ENCODE assay signal across 36 mouse cellular contexts in genomic region chr6:87369223-87369622, GRCm38 (mm10). TPM values are rescaled to one million over a fixed set of nuclear protein-coding genes. Genes with fewer than 3 reads are reported as not detected.
A peak's percentile ranks its signal among the peaks of the same experiment; 100 is the strongest.
DNase-seq lines count a peak whose midpoint lies in the region; TF ChIP-seq lines count a peak whose summit lies in the region.
"Had no signal": no experiment of that assay in that cellular context is flagged by ENCODE, and none has a peak within 500 bp of the region (broad histone marks: within the 10 kb centered on the region; RNA-seq: fewer than 3 reads in every experiment).

No protein-coding gene starts in this region.

- intact Hi-C loops in left cerebral cortex, postnatal 25 days (cut with DNase I), result loop anchor here (2.0 kb wide), 1 partner anchor 76 kb away; no protein-coding TSS in a partner anchor

- H3K27ac ChIP-seq in cortical plate, adult 2 months (ENCODE audit: insufficient read depth, low read length), result peak overlapping the region; percentile 7; the same call in 1 of the 2 replicates
- H3K27ac ChIP-seq: forebrain, embryonic 10.5 days; forebrain, embryonic 13.5 days; hindbrain, embryonic 12.5 days; hindbrain, embryonic 15.5 days had no signal

- TF ChIP-seq POLR2A in cortical plate, adult 2 months (IDR thresholded peaks at IDR 0.05; ENCODE audit: extremely low read depth, insufficient read depth, low read length), result no peak

- H3K4me3 ChIP-seq in cortical plate, adult 2 months (ENCODE audit: insufficient read depth, low read length), result no peak overlapping the region
- H3K4me3 ChIP-seq: forebrain, embryonic 10.5 days; forebrain, embryonic 13.5 days; hindbrain, embryonic 12.5 days; hindbrain, embryonic 15.5 days had no signal

- H3K4me1 ChIP-seq in cortical plate, adult 2 months (ENCODE audit: control insufficient read depth, insufficient read depth, low read length), result peaks cover 5% of the 10 kb centered on the region
- H3K4me1 ChIP-seq: forebrain, embryonic 10.5 days; forebrain, embryonic 13.5 days; hindbrain, embryonic 12.5 days; hindbrain, embryonic 15.5 days had no signal

- no peak for TF ChIP-seq CTCF in cortical plate, adult 2 months (IDR thresholded peaks at IDR 0.05; ENCODE audit: extremely low read depth, insufficient read depth, low read length)

- peak; percentile 20 to 31 for DNase-seq in frontal cortex, adult 2 months (ENCODE audit: extremely low spot score in 1 of 2, low spot score in 1 of 2)
- no peak for DNase-seq in frontal cortex, postnatal 25 days (ENCODE audit: low spot score in 2 of 2)
- DNase-seq in left cerebral cortex, postnatal 25 days (ENCODE audit: low spot score in 2 of 2), result peak; percentile 11 to 28
- no peak for DNase-seq in left cerebral cortex, adult 9 months (ENCODE audit: low spot score in 2 of 2)
- DNase-seq in cerebellum, adult 9-10 months, result no peak
- DNase-seq: adrenal gland, postnatal 10 days; adrenal gland, postnatal 36 days; B cell, adult 2 months; cerebellum, adult 11 months; cerebellum, adult 2 months; cerebellum, postnatal 10 days; cerebellum, postnatal 36 days; gastrocnemius, postnatal 14 days; heart, adult 11 months had no signal

RNA-seq across cellular contexts. Expression of gene Gkn2, which starts 3.9 kb away (rescaled TPM):
- polyA plus RNA-seq in frontal cortex, adult 2 months (2012; rRNA removed), result not detected in 2 replicates
- total RNA-seq in left cerebral cortex, postnatal 25 days (2021), result not detected
- not detected in 2 replicates for polyA plus RNA-seq in cortical plate, adult 2 months (2012; rRNA removed)
- total RNA-seq: adrenal gland, adult 18-20 months; adrenal gland, postnatal 10 days; adrenal gland, postnatal 36 days; CH12.LX; G1E; gastrocnemius, adult 18-20 months; gastrocnemius, postnatal 14 days; gastrocnemius, postnatal 4 days; heart, adult 8-10 months; heart, postnatal 25 days; hematopoietic stem cell, adult 5-6 weeks had no signal
- polyA plus RNA-seq: cerebellum, adult 2 months; embryonic facial prominence, embryonic 11.5 days; embryonic facial prominence, embryonic 14.5 days; forebrain, embryonic 10.5 days; forebrain, embryonic 13.5 days; forebrain, embryonic 16.5 days; G1E; heart, embryonic 11.5 days; heart, embryonic 14.5 days; heart, postnatal 0 days; hindbrain, embryonic 12.5 days; hindbrain, embryonic 15.5 days; intestine, embryonic 14.5 days; Patski had no signal

RNA-seq across cellular contexts. Expression of gene Gkn1, which starts 18.5 kb away (rescaled TPM):
- 0.08 and 0.14 TPM in 2 replicates for polyA plus RNA-seq in frontal cortex, adult 2 months (2012; rRNA removed)
- under 1 TPM in 1 of 2 experiments, not detected in 1; 0.30 TPM for total RNA-seq in left cerebral cortex, postnatal 25 days (2021)
- polyA plus RNA-seq in cortical plate, adult 2 months (2012; rRNA removed), result 0.13 and 0.17 TPM in 2 replicates
- total RNA-seq: adrenal gland, adult 18-20 months; adrenal gland, postnatal 10 days; adrenal gland, postnatal 36 days; CH12.LX; G1E; gastrocnemius, adult 18-20 months; gastrocnemius, postnatal 14 days; gastrocnemius, postnatal 4 days; heart, adult 8-10 months; heart, postnatal 25 days; hematopoietic stem cell, adult 5-6 weeks had no signal
- polyA plus RNA-seq: embryonic facial prominence, embryonic 11.5 days; embryonic facial prominence, embryonic 14.5 days; forebrain, embryonic 10.5 days; forebrain, embryonic 13.5 days; forebrain, embryonic 16.5 days; G1E; heart, embryonic 11.5 days; heart, embryonic 14.5 days; heart, postnatal 0 days; hindbrain, embryonic 12.5 days; hindbrain, embryonic 15.5 days; Patski had no signal

RNA-seq across cellular contexts. Expression of gene Gkn3, which starts 19.5 kb away (rescaled TPM):
- polyA plus RNA-seq in frontal cortex, adult 2 months (2012; rRNA removed), result 27.1 and 34.3 TPM in 2 replicates
- 1 to 10 TPM; 3.2 to 3.9 TPM for total RNA-seq in left cerebral cortex, postnatal 25 days (2021)
- polyA plus RNA-seq in cortical plate, adult 2 months (2012; rRNA removed), result 28.4 and 42.8 TPM in 2 replicates
- total RNA-seq: CH12.LX, G1E had no signal
- polyA plus RNA-seq: forebrain, embryonic 10.5 days; forebrain, embryonic 13.5 days; forebrain, embryonic 16.5 days; G1E; Patski had no signal

RNA-seq across cellular contexts. Expression of gene Antxr1, which starts 33.6 kb away (rescaled TPM):
- 8.8 and 11.3 TPM in 2 replicates for polyA plus RNA-seq in frontal cortex, adult 2 months (2012; rRNA removed)
- total RNA-seq in left cerebral cortex, postnatal 25 days (2021), result 10 to 100 TPM; 13.5 to 14.7 TPM
- polyA plus RNA-seq in cortical plate, adult 2 months (2012; rRNA removed), result 10.5 and 10.9 TPM in 2 replicates
- polyA plus RNA-seq: G1E had no signal

RNA-seq across cellular contexts. Expression of gene Bmp10, which starts 59.6 kb away (rescaled TPM):
- not detected in 2 replicates for polyA plus RNA-seq in frontal cortex, adult 2 months (2012; rRNA removed)
- total RNA-seq in left cerebral cortex, postnatal 25 days (2021), result not detected
- polyA plus RNA-seq in cortical plate, adult 2 months (2012; rRNA removed), result not detected in 2 replicates
- total RNA-seq: adrenal gland, adult 18-20 months; adrenal gland, postnatal 36 days; CH12.LX; gastrocnemius, adult 18-20 months; gastrocnemius, postnatal 14 days; gastrocnemius, postnatal 4 days; hematopoietic stem cell, adult 5-6 weeks had no signal
- polyA plus RNA-seq: cerebellum, adult 2 months; embryonic facial prominence, embryonic 11.5 days; embryonic facial prominence, embryonic 14.5 days; forebrain, embryonic 10.5 days; forebrain, embryonic 13.5 days; forebrain, embryonic 16.5 days; G1E; hindbrain, embryonic 12.5 days; hindbrain, embryonic 15.5 days; intestine, embryonic 14.5 days; intestine, postnatal 0 days; Patski had no signal

Comparison
In these comparisons a context has a peak if more than half of its experiments do, and no peak if none do; other contexts are left out.
1. DNase-seq: peak in frontal cortex, adult 2 months (2 of 2) and left cerebral cortex, postnatal 25 days (2 of 2); none in frontal cortex, postnatal 25 days (0 of 2), left cerebral cortex, adult 9 months (0 of 2) and cerebellum, adult 9-10 months (single experiment).